Mouse (Mus musculus) layer of hippocampus, adult 11-12 months (tissue): ENCODE results near the gene Best2.

Experiments
- DNase-seq: peaks from one replicate; pipeline ENCODE4 v3.0.0; 2022; ENCODE audit warnings: low spot score

Best2 gene

DNA sequence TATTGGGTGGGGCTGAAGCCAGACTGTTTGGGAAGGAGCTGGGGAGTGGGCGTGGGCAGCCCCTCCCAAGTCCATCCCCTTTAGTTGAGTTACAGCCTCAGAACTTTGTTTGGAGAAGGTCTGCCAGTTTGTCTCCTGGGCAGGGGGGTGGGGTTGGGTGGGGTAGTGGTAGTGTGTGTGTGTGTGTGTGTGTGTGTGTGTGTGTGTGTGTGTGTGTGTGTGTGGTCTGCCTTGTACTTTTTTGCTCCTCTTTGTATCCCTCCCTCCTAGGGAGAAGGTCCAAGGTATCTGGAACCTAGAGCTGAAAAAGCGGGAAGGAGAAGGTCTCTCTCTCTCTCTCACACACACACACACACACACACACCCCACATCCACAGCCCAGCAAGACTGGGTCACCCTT is at the start of gene Best2:
Gene Best2 (minus strand): TSS at position 101 of the 400 bp plus-strand sequence.
- no peak for DNase-seq

GRCm38 (mm10) chr8:85062603-85063002 is 48.3 kb upstream of the Best2 start:
- no peak for DNase-seq

- peak; percentile 94 for DNase-seq
These were observed 45.7 kb upstream of the Best2 start, which contains the start of gene Fbxw9 for GRCm38 (mm10) chr8:85059879-85060616. Fbxw9 (plus strand) TSS chr8:85060055.

- no peak for DNase-seq
These were observed 43.0 kb upstream of the Best2 start for GRCm38 (mm10) chr8:85057367-85057766.

GRCm38 (mm10) chr8:85043619-85044018 is 29.3 kb upstream of the Best2 start:
- no peak for DNase-seq

- peak; percentile 37 for DNase-seq
These were observed 23.6 kb upstream of the Best2 start for GRCm38 (mm10) chr8:85037681-85038531.

- DNase-seq: no peak
These were observed 23.0 kb upstream of the Best2 start for GRCm38 (mm10) chr8:85037366-85037680.

DNA sequence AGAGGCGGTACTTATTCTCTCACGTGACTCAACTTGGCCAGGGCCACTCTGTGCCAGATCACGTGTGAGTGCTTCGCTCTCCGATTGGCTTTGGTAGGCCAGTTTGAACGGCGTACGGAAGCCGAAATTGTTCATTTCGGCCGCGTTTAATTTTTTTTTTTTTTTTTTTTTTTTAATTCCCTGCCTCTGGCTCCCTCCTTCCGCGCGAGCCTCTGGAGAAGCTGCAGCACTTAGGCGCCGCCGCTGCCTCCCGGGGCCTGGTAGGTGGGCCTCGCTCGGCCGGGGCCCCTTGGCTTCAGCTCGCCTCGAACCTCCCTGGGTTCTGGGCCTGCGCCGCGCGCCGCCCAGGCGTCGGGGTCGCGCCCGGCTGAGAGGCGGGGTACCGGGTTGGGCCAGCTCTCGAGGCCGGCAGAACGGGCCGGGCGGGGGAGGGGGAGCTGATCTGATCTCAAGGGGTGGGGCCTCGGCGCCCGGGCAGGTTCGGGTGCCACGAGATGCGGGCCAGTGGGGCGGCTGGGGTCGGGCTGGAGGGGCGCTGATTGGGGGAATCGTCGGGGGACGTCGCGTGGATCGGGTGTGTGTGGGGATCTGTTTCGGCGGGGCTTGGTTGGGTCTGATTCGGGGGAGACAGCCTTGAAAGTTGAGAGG is 22.5 kb upstream of the Best2 start, which contains the start of gene Tnpo2:
Gene Tnpo2 (plus strand): TSS at position 198 of the 648 bp plus-strand sequence.
- peak; percentile 94 for DNase-seq

DNA sequence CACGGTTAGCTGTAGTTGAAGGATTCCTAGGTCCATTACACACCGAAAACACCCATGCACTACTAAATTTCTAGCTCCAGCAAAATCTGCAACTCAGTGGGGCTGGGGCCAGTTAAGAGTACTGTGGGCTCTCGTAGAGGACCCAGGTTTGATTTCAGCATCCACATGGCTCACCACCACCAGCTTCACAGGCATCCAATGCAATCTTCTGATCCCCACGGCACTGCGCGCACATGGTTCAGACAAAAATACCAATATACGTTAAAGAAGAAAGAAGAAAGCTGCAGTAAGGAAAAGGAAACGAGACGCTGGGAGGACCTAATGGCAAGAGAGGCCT is 22.0 kb upstream of the Best2 start:
- DNase-seq: no peak

DNA sequence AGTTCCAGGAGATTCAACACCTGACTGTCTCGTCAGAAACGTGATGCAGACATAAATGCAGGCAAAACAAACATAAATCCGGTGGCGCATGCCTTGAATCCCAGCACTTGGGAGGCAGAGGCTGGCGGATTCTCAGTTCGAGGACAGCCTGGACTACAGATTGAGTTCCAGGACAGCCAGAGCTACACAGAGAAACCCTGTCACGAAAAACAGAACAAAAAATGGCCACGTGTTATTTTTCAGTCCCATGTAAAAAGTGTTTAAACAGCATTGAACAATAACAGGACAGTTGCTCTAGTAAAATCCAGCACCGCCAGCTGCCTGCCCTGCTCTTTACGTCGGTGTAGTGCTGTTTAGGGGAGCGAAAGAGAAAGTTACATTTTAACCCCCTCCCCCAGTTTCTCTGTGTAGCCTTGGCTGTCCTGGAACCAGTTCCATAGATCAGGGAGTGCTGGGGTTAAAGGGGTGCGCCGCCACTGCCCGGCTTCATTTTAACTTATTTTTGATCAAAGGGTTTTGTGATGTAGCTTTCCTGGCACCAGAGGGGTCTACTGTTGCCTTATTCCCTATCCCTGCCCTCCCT is 21.5 kb upstream of the Best2 start:
- DNase-seq: no peak

DNA sequence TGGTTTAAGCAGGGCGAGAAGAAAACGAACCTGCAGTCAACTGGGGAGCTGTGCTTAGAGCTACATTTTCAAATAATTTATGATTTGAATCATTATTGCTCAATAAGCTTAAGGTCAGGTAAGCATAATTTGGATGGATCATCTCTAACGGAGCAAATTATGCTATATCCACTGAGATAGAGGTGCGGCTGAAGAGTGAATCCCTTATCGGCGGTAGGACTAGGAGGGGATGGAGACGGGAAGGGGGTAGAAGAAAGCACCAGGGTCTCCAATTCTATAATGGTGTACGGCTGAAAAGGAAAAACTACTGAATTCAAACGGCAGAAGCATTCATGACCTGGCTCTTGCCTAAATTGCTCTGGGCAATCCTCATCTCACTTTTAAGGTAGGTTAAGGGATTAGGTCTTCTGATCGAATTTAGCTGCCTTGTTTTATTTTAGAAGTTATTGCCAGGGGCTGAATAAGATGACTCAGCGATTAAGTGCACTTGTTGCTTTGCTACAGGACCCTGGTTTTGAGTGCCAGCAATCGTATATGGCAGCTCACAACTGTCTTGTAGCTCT is 20.9 kb upstream of the Best2 start:
- DNase-seq: no peak

- peak; percentile 73 for DNase-seq
These were observed 20.4 kb upstream of the Best2 start for GRCm38 (mm10) chr8:85034764-85035163.

DNA sequence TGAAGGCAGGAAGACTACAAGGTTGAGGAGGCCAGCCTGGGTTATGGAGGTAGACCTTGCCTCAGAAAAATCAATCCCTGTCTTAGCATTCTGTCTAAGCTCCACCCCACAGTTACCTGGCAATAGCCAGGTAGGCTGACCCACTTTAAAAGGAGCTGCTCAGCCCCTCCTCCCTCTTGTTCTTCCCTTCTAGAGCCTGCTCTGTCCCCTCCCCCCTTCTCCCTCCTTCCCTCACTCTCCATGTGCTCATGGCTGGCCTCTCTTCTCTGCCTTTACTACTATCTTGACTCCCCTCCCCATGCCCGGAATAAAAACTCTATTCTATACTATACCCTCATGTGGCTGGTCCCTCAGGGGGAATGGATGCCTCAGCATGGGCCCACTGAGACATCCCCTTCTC is 19.5 kb upstream of the Best2 start:
- DNase-seq: no peak

- DNase-seq: no peak
These were observed 18.4 kb upstream of the Best2 start for GRCm38 (mm10) chr8:85032622-85033311.

GRCm38 (mm10) chr8:85029271-85029670 is 14.9 kb upstream of the Best2 start:
- DNase-seq: no peak

DNA sequence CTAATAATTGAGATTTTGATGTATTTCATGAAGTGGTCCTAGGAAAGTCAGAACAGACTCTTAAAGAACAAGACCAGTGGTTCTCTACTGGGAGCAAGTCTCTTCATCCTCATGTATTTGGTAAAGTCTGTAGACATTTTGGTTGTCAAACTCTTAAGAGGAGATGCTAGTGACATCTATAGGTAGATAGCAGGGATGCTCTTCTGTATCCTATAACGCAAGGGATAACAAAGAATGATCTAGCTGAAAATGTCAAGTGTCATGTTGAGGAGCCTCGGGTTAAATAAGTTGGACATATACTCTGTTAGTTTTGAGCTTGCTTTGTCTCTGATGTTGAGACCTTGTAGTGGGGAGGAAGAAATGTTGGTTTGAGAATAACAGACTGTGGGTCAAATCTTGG is 13.6 kb upstream of the Best2 start:
- DNase-seq: no peak

GRCm38 (mm10) chr8:85027516-85027855 is 13.2 kb upstream of the Best2 start:
- DNase-seq: no peak

GRCm38 (mm10) chr8:85026670-85027515 is 12.6 kb upstream of the Best2 start, which contains the start of gene Trir:
Trir (plus strand) TSS chr8:85026823.
- DNase-seq: peak; percentile 96

GRCm38 (mm10) chr8:85025098-85025932 is 11.0 kb upstream of the Best2 start, which contains the start of gene Asna1:
Asna1 (minus strand) TSS chr8:85025281.
- DNase-seq: peak; percentile 90

GRCm38 (mm10) chr8:85023846-85024245 is 9.5 kb upstream of the Best2 start:
- DNase-seq: no peak
